Mouse (Mus musculus): ENCODE data around the gene Zfp763. TPM values are rescaled to one million over a fixed set of nuclear protein-coding genes. Genes with fewer than 3 reads are reported as not detected.
"Not testable (repeated sequence)": the region's sequence is repeated elsewhere in the genome, so short reads cannot be mapped to it uniquely, and the experiment has no call there.

The Zfp763 gene
- total and polyA plus RNA-seq, 3 experiments: 3.1 to 6.0 (median 3.7) TPM

DNA sequence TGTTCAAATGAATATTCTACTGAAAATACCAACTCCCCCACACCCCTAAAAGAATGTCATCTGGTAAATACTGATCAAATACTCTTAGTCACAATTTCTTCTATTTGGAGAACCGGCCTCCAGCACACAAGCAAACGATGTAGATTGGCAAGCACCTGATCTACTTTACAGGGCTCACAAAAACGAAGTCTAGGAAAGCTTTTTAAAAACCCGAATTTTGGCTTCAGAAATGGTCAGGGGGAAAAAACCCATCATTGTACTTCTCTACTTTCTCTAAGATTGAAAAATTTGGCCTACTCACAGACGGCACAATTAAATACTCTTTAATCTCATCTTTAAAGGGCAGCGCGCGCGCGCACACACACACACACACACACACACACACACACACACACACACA lies 826 bp downstream of the Zfp763 start:
- dilution Hi-C loops (cut with MboI; ENCODE audit: extremely low pct_ligation_motif_present, extremely low pct_unique_long_range_greater_than_20kb, low sequenced_read_pairs): no loop called here
- no peaks in the 10 kb centered on the region; the same call in 1 of the 2 replicates for H3K79me2 ChIP-seq (replicated peaks; ENCODE audit: control insufficient read depth, extremely low read depth, insufficient read depth, poor library complexity, severe bottlenecking)
- peak overlapping the region; percentile 1 for H3K9ac ChIP-seq (ENCODE audit: insufficient read depth, low read depth)
- H3K9me3 ChIP-seq (replicated peaks; ENCODE audit: low read length): peaks cover 2% of the 10 kb centered on the region
- peaks cover 2 to 9% of the 10 kb centered on the region in 2 experiments; a peak in 2 of 4 replicates for H3K4me1 ChIP-seq (ENCODE audit: control insufficient read depth in 1 of 2, insufficient read depth in 2 of 2)
- no peak for TF ChIP-seq POLR2AphosphoS2 (IDR thresholded peaks at IDR 0.05; ENCODE audit: low read depth, low read length)
- no peak for TF ChIP-seq BHLHE40 (IDR thresholded peaks at IDR 0.05; ENCODE audit: low read depth, low read length)
- no peak for TF ChIP-seq RAD21 (IDR thresholded peaks at IDR 0.05; ENCODE audit: low read depth, low read length)
- TF ChIP-seq NRF1 (IDR thresholded peaks at IDR 0.05; ENCODE audit: low read depth, low read length): no peak
- TF ChIP-seq JUN (IDR thresholded peaks at IDR 0.05; ENCODE audit: insufficient read depth, low read depth, low read length): no peak
- TF ChIP-seq ZMIZ1 (IDR thresholded peaks at IDR 0.05; ENCODE audit: low read depth, low read length): no peak
- TF ChIP-seq IRF4 (IDR thresholded peaks at IDR 0.05; ENCODE audit: low read depth, low read length): no peak
- TF ChIP-seq ZKSCAN1 (IDR thresholded peaks at IDR 0.05; ENCODE audit: borderline replicate concordance, low read depth, low read length): no peak
- TF ChIP-seq MYC (IDR thresholded peaks at IDR 0.05; ENCODE audit: low read depth, low read length): no peak
- no peak for TF ChIP-seq MAX (IDR thresholded peaks at IDR 0.05; ENCODE audit: low read length)
- TF ChIP-seq SIN3A (IDR thresholded peaks at IDR 0.05; ENCODE audit: low read length): no peak
- no peak for TF ChIP-seq MAZ (IDR thresholded peaks at IDR 0.05; ENCODE audit: low read depth, low read length)
- no peak for TF ChIP-seq RCOR1 (conservative IDR thresholded peaks at IDR 0.05; ENCODE audit: low read depth, low read length)
- no peak for TF ChIP-seq HCFC1 (IDR thresholded peaks at IDR 0.05; ENCODE audit: low read depth, low read length)
- no peak for TF ChIP-seq ZC3H11A (IDR thresholded peaks at IDR 0.05; ENCODE audit: low read depth, low read length)
- TF ChIP-seq KAT2A (IDR thresholded peaks at IDR 0.05; ENCODE audit: insufficient replicate concordance, low read length): no peak
- TF ChIP-seq POLR2A (IDR thresholded peaks at IDR 0.05; ENCODE audit: low read depth, low read length): no peak
- H3K4me2 ChIP-seq (ENCODE audit: insufficient read depth, low read depth, poor library complexity, severe bottlenecking): peak overlapping the region; percentile 79
- peak; percentile 6 for DNase-seq (ENCODE audit: extremely low read depth)
- in situ Hi-C loops (cut with MboI; ENCODE audit: low pct_ligation_motif_present, low pct_unique_long_range_greater_than_20kb, low sequenced_read_pairs): no loop called here
- peaks cover 0 to 2% of the 10 kb centered on the region in 2 experiments for H3K36me3 ChIP-seq (replicated peaks in 1 of 2; ENCODE audit: control insufficient read depth in 1 of 2, insufficient read depth in 1 of 2, low read length in 1 of 2)
- no peak overlapping the region for H3K27ac ChIP-seq (ENCODE audit: insufficient read depth, low read depth)
- H3K27me3 ChIP-seq (replicated peaks): no peaks in the 10 kb centered on the region
- H3K4me3 ChIP-seq (replicated peaks in 1 of 3; ENCODE audit: low read depth in 2 of 3, low read length in 2 of 3, poor library complexity in 1 of 3): peak overlapping the region in 2 of 3 experiments; percentile 90 to 97

DNA sequence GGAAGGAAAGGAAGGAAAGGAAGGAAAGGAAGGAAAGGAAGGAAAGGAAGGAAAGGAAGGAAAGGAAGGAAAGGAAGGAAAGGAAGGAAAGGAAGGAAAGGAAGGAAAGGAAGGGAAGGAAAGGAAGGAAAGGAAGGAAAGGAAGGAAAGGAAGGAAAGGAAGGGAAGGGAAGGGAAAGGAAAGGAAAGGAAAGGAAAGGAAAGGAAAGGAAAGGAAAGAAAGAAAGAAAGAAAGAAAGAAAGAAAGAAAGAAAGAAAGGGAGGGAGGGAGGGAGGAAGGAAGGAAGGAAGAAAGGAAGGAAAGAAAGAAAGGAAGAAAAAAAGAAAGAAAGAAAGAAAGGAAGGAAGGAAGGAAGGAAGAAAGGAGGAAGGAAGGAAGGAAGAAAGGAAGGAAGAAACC lies 12.8 kb downstream of the Zfp763 start:
- H3K9ac ChIP-seq (ENCODE audit: insufficient read depth, low read depth); dilution Hi-C loops (cut with MboI; ENCODE audit: extremely low pct_ligation_motif_present, extremely low pct_unique_long_range_greater_than_20kb, low sequenced_read_pairs); H3K4me3 ChIP-seq (replicated peaks in 1 of 3; ENCODE audit: low read depth in 2 of 3, low read length in 2 of 3, poor library complexity in 1 of 3); H3K4me2 ChIP-seq (ENCODE audit: insufficient read depth, low read depth, poor library complexity, severe bottlenecking); H3K79me2 ChIP-seq (replicated peaks; ENCODE audit: control insufficient read depth, extremely low read depth, insufficient read depth, poor library complexity, severe bottlenecking); H3K27ac ChIP-seq (ENCODE audit: insufficient read depth, low read depth); DNase-seq (ENCODE audit: extremely low read depth); H3K4me1 ChIP-seq (ENCODE audit: control insufficient read depth in 1 of 2, insufficient read depth in 2 of 2); in situ Hi-C loops (cut with MboI; ENCODE audit: low pct_ligation_motif_present, low pct_unique_long_range_greater_than_20kb, low sequenced_read_pairs); H3K27me3 ChIP-seq (replicated peaks): not testable (repeated sequence)
- Histone ChIP-seq H3K36me3 (replicated peaks in 1 of 2; ENCODE audit: control insufficient read depth in 1 of 2, insufficient read depth in 1 of 2, low read length in 1 of 2) (peaks cover 25 to 55% of the 10 kb centered on the region in 2 experiments), H3K9me3 (replicated peaks; ENCODE audit: low read length) (peaks cover 37% of the 10 kb centered on the region)

Measured in CH12.LX (cell line).